Mouse (Mus musculus) lung, postnatal 14 days (tissue): ENCODE data around the gene Tmem231.

Experiments
- DNase-seq: peaks from one replicate; pipeline ENCODE4 v3.0.0; 2021

Gene Tmem231

DNA sequence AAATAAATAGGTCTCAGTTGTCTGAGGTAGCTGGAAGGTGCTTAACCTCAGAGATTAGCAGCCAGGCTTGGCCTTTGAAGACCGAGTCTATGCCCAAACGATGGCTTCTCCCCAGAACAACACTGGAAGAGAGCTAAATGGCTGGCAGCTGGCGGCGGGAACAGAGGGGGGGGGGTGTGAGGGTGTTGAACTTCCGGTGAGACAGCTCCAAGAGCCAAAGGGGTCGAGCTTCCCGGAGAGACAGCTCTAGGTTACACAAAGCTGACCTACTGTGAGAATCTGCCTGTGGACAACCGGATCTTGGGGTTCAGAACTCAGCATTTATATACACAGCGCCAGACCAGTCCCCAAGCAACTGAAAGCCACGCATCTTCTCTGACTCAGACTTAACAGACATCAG is 35.1 kb downstream of the Tmem231 start:
- no peak for DNase-seq

GRCm38 (mm10) chr8:111894955-111895354 is 38.7 kb downstream of the Tmem231 start:
- DNase-seq, result no peak

GRCm38 (mm10) chr8:111892615-111893014 is 41.1 kb downstream of the Tmem231 start:
- DNase-seq, result no peak

DNA sequence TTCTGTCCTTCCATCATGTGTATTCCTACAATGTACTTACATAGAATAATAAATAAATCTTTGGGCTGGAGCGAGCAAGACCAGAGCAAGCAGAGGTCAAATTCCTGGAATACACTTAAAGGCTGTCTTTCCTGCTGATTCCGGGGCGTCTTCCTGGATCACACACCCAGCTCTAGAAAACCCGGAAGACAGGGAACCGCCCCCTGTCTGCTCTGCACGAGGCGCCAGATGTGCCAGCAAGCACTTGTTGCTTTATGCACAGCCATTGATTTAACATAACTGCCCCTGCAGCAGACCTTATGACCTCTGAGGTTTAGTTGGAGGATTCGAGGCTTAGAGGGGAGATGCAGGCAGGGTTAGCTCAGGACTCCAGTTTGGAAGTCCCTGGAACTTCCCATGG is 41.7 kb downstream of the Tmem231 start:
- DNase-seq, result no peak

GRCm38 (mm10) chr8:111890911-111891303 is 42.8 kb downstream of the Tmem231 start:
- DNase-seq, result no peak

DNA sequence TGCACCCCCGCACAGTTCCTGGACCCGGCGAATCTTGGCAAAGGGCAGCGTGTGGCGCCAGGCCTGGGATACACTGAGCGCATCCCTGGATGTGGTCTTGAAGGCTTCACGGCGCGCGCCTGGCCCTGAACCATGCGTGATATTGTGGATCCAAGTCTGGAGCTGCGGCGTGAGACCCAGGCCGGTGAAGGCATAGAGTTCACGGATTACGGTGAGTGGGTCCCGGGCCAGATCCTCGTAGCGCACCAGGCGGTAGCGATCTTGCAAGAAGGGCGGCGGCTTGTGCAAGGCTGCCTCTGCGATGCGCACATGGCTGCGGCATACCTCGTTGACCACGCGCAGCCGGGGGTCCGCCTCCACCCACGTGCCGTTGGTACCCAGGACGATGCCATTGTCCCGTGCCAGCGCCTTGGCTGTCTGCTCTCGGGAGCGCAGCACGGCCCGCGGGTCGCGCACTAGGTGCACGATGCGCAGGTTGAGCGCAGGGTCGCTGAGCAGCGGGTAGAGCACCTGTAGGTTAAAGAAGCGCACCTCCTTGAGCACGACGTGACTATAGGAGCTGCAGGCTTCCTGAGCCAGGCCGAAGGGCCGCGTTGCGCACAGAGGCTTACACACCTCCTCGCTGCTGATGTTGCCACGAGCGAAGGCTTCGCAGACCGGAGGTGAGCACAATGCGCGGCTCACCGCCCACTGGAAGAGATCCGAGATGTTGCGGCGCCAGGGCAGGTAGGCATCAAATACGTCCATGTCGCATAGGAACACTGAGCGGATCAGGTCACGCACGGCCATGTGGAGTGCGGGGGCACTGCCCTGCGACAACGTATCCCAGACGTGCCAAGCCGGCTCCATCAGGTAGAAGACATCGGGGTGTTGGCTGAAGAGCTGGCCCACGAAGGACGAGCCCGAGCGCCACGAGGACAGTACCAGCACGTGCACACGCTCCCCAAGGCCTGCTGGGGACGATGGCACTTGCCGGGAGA is 43.5 kb downstream of the Tmem231 start:
- DNase-seq, result no peak

DNA sequence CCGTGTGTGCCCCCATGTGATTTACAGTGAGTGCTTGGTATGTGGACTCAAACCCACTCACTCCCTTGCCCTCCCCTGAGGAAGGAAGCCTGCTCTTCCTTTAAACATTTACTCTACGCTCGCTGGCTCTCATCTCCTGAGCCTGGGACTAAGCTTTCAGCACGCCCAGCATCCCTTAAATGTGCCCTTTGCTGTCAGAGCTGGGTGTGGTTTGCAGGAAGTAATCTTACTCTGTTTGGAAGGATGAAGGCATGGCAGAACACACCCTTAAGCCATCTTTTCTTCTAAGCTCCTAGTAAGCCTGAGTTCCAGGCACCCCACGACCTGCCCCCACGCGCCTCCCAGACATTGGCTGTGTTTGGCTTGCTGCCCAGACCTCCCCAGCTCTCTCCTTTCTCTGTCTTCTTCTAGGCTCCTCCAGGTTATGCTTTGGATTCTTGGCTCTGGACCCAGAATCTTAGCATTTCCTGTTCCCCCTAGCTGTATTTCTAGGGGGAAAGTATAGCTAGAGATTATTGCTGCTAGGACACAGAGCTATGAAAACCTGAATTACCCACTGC is 45.5 kb downstream of the Tmem231 start:
- DNase-seq, result no peak

- no peak for DNase-seq
Measured at GRCm38 (mm10) chr8:111887479-111887878, 46.2 kb downstream of the Tmem231 start.

DNA sequence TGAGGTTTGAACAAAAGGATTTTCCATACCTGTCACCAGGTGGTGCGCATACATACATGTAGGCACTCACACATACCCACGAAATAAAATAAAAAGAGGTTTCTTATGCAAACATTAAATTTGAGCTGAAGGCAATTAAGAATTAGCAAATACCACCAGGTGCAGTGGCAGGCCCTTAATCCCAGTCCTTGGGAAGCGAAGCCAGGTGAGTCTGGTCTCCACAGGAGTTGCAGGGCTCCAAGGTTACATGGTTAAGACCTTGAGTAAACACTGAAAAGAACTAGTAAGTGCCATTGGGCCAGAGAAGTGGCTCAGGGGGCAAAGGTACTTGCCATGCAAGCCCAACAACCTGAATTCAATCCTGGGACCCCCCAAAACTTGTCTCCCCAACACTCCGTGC is 50.1 kb downstream of the Tmem231 start:
- no peak for DNase-seq

- peak; percentile 71 for DNase-seq
Measured at GRCm38 (mm10) chr8:111881591-111881990, 52.1 kb downstream of the Tmem231 start.

DNA sequence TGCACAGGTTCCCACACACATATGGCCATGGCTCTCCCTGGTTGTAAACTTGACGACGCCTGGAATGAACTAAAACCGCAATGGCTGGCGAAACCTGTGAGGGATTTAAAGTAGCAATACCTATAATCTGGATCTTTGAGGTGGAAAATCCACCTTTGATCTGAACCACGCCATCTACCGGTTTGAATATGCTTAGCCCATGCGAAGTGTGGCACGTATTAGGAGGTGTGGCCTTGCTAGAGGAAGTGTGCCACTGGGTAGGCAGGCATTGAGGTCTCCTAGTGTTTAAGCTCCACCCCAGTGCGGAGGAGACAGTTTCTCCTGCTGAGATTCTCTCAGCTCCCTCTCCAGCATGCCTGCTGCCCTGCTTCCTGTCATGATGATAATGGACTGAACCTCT is 56.0 kb downstream of the Tmem231 start:
- no peak for DNase-seq

DNA sequence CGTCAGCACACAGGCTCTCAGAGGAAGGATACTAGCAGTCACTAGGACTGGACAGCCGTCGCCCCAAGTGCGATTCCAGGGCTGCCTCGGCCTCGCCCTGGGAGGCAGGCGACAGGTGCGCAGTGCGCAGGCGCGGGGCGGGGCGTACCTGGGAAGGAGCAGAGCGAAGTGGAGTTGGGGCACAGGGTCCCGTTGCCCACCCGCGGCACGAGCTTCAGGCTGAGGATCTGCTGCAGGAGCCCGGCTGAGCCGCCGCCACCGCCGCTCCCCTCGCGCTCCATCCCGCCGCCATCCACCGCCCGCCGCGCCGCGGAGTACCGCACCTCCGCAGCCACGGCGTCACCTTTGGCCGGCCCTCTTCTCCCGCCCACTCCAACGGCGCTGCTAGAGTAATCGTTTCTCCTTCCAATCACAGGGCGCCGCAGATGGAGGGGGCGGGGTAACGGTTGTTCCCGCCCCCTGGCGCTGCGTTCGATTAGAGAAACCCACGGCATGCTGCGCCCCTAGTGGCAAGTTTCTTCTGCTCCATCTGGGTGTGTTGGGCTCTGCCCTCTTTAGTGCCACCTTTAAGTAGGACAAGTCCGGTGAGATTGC is 57.2 kb downstream of the Tmem231 start, which contains the start of gene Tmem170:
Gene Tmem170 (minus strand): TSS at position 396 of the 594 bp plus-strand sequence.
- DNase-seq, result peak; percentile 99

GRCm38 (mm10) chr8:111875758-111876157 is 57.9 kb downstream of the Tmem231 start:
- no peak for DNase-seq

DNA sequence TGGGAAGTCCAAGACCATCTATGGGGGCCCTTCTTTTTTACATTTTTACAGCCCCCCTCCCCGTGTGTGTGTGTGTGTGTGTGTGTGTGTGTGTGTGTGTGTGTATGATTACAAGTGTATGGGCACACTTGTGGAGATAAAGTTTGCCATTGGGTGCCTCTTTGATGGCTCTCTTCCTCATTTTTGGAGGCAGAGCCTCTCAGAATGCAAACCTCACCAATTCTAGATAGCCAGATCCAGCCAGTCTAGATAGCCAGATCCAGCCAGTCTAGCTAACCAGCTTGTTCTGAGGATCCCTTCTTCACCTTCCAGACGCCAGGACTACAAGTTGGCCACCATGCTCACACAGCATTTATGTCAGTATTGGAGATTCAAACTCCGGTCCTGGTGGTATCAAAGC is 62.4 kb downstream of the Tmem231 start:
- DNase-seq, result no peak

GRCm38 (mm10) chr8:111870379-111870778 is 63.3 kb downstream of the Tmem231 start:
- DNase-seq, result no peak

- DNase-seq, result no peak
Measured at GRCm38 (mm10) chr8:111868664-111869063, 65.0 kb downstream of the Tmem231 start.

- DNase-seq, result peak; percentile 27
Measured at GRCm38 (mm10) chr8:111865857-111866256, 67.8 kb downstream of the Tmem231 start.

DNA sequence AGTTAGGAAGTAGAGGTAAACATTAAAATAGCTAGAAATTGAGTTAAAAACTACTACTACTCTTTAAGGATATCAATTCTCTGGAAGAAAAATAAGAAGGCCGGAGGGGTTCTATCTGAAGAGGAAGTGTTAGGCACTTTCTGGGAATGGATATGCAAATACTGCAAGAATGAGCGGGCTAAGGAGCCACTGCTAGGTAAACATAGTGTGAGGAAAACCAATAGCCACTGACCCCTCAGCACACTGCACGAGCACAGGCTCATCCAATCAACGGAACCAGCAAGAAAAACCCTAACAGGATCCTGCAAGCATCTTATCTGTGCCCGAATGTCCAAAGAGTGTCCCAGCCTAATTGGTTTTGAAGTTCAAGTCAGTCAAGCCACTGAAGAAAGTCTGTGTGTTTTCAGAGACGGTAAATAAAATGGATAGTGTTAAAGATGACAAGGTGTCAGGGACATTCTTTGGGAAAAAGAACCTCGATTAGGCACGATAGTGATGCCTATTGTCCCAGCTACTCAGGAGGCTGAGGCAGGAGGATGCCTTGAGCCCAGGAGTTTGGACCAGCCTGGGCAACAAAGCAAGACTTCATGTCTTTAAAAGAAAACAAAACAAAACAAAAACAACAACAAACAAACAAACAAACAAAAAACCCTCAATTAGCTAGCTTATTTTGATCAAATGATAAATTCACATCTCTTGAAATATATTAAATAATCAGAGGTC is 68.4 kb downstream of the Tmem231 start:
- no peak for DNase-seq

DNA sequence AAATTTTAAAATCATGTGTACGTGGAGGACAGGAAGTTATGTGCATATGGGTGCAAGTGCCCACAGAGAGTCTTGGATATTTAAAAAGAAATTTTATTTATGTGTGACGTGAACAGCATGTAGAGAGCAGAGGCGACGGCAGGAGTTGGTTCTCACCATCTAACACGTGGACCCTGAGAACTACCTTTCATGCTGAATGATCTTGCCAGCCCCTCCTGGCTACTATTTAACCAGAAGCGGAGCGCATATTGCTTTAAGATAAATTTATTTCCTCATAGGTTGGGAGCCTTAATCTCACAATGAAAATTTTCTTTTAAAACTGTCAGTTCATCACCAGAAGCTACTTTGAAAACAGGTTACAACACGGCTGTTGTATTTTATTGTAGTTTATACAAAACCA is 69.0 kb downstream of the Tmem231 start:
- DNase-seq, result no peak

DNA sequence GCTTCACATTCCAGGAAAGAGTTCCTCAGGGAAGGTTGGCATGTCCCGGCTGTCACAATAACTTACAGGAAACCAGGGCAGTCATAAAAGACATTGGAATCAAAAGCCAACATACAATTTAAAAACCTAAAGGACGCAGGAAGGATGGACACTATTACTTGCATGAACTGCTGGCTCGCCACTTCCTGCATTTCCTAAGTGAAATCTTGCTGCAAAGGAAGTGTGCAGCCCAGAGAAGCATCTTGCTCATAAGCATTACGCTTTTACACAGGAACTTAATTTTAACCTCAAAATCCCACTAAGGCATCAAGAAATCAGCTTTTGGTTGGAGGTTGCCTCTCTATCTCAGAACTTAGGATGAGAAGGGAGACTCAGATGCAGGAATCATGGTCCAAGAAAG is 70.4 kb downstream of the Tmem231 start:
- no peak for DNase-seq
